Mouse (Mus musculus): ENCODE measurements around the gene Klhl2. TPM values are rescaled to one million over a fixed set of nuclear protein-coding genes. Genes with fewer than 3 reads are reported as not detected.

Klhl2 gene
- total and polyA plus RNA-seq, 3 experiments, result 9.3 to 11.5 (median 10.8) TPM

DNA sequence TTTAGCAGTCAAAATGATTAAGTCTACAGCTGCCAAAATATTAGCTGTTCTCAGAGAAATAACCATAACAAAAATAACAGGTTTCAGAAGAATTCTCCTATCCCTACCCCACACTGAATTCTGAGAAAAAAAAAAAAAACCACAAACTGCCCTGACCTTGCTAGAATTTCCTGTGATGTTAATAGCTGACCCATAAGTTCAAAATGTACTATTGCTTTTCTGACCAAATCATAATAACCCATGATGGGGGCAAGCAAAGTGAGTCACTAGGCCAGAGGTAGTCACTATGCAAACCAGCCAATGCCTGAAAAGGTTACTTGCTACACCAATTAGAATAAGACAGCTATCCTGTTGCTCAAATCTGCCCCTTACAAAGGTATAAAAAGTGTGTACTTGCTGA is 142.3 kb downstream of the Klhl2 start:
- no peaks in the 10 kb centered on the region for H3K9me3 ChIP-seq (replicated peaks; ENCODE audit: low read length)
- H3K9ac ChIP-seq (ENCODE audit: insufficient read depth, low read depth), result no peak overlapping the region
- no peak overlapping the region for H3K27ac ChIP-seq (ENCODE audit: insufficient read depth, low read depth)
- TF ChIP-seq IRF4 (IDR thresholded peaks at IDR 0.05; ENCODE audit: low read depth, low read length) (no peak), MEF2A (IDR thresholded peaks at IDR 0.05; ENCODE audit: borderline replicate concordance, low read depth, low read length) (no peak)
- H3K79me2 ChIP-seq (replicated peaks; ENCODE audit: control insufficient read depth, extremely low read depth, insufficient read depth, poor library complexity, severe bottlenecking), result no peaks in the 10 kb centered on the region
- no peaks in the 10 kb centered on the region for H3K36me3 ChIP-seq (replicated peaks in 1 of 2; ENCODE audit: control insufficient read depth in 1 of 2, insufficient read depth in 1 of 2, low read length in 1 of 2)
- no peaks in the 10 kb centered on the region for H3K4me1 ChIP-seq (ENCODE audit: control insufficient read depth in 1 of 2, insufficient read depth in 2 of 2)
- DNase-seq (ENCODE audit: extremely low read depth), result no peak
- in situ Hi-C loops (cut with MboI; ENCODE audit: low pct_ligation_motif_present, low pct_unique_long_range_greater_than_20kb, low sequenced_read_pairs), result no loop called here
- H3K4me2 ChIP-seq (ENCODE audit: insufficient read depth, low read depth, poor library complexity, severe bottlenecking), result no peak overlapping the region
- dilution Hi-C loops (cut with MboI; ENCODE audit: extremely low pct_ligation_motif_present, extremely low pct_unique_long_range_greater_than_20kb, low sequenced_read_pairs), result no loop called here
- H3K4me3 ChIP-seq (replicated peaks in 1 of 3; ENCODE audit: low read depth in 2 of 3, low read length in 2 of 3, poor library complexity in 1 of 3), result no peak overlapping the region
- H3K27me3 ChIP-seq (replicated peaks), result no peaks in the 10 kb centered on the region

GRCm38 (mm10) chr8:64703191-64703590 is 146.6 kb downstream of the Klhl2 start:
- Histone ChIP-seq H3K27me3 (replicated peaks) (no peaks in the 10 kb centered on the region), H3K9me3 (replicated peaks; ENCODE audit: low read length) (no peaks in the 10 kb centered on the region), H3K79me2 (replicated peaks; ENCODE audit: control insufficient read depth, extremely low read depth, insufficient read depth, poor library complexity, severe bottlenecking) (no peaks in the 10 kb centered on the region), H3K27ac (ENCODE audit: insufficient read depth, low read depth) (no peak overlapping the region), H3K4me2 (ENCODE audit: insufficient read depth, low read depth, poor library complexity, severe bottlenecking) (no peak overlapping the region), H3K4me3 (replicated peaks in 1 of 3; ENCODE audit: low read depth in 2 of 3, low read length in 2 of 3, poor library complexity in 1 of 3) (no peak overlapping the region), H3K4me1 (ENCODE audit: control insufficient read depth in 1 of 2, insufficient read depth in 2 of 2) (no peaks in the 10 kb centered on the region), H3K9ac (ENCODE audit: insufficient read depth, low read depth) (no peak overlapping the region), H3K36me3 (replicated peaks in 1 of 2; ENCODE audit: control insufficient read depth in 1 of 2, insufficient read depth in 1 of 2, low read length in 1 of 2) (no peaks in the 10 kb centered on the region)
- dilution Hi-C loops (cut with MboI; ENCODE audit: extremely low pct_ligation_motif_present, extremely low pct_unique_long_range_greater_than_20kb, low sequenced_read_pairs), result no loop called here
- in situ Hi-C loops (cut with MboI; ENCODE audit: low pct_ligation_motif_present, low pct_unique_long_range_greater_than_20kb, low sequenced_read_pairs), result no loop called here
- no peak for TF ChIP-seq GABPA (IDR thresholded peaks at IDR 0.05; ENCODE audit: insufficient replicate concordance, low read depth, low read length)
- TF ChIP-seq KAT2A (IDR thresholded peaks at IDR 0.05; ENCODE audit: insufficient replicate concordance, low read length), result no peak
- no peak for TF ChIP-seq ELF1 (IDR thresholded peaks at IDR 0.05; ENCODE audit: low read depth, low read length)
- no peak for TF ChIP-seq RCOR1 (conservative IDR thresholded peaks at IDR 0.05; ENCODE audit: low read depth, low read length)
- no peak for TF ChIP-seq ETS1 (conservative IDR thresholded peaks at IDR 0.05; ENCODE audit: low read depth, low read length)
- TF ChIP-seq UBTF (IDR thresholded peaks at IDR 0.05; ENCODE audit: low read depth, low read length), result no peak
- no peak for TF ChIP-seq CHD2 (IDR thresholded peaks at IDR 0.05; ENCODE audit: low read length)
- no peak for TF ChIP-seq ZC3H11A (IDR thresholded peaks at IDR 0.05; ENCODE audit: low read depth, low read length)
- TF ChIP-seq RAD21 (IDR thresholded peaks at IDR 0.05; ENCODE audit: low read depth, low read length), result no peak
- no peak for TF ChIP-seq USF1 (IDR thresholded peaks at IDR 0.05; ENCODE audit: low read depth, low read length)
- TF ChIP-seq JUND (conservative IDR thresholded peaks at IDR 0.05; ENCODE audit: low read depth, low read length), result no peak
- no peak for TF ChIP-seq ZMIZ1 (IDR thresholded peaks at IDR 0.05; ENCODE audit: low read depth, low read length)
- no peak for TF ChIP-seq HCFC1 (IDR thresholded peaks at IDR 0.05; ENCODE audit: low read depth, low read length)
- no peak for TF ChIP-seq IRF4 (IDR thresholded peaks at IDR 0.05; ENCODE audit: low read depth, low read length)
- no peak for TF ChIP-seq MAX (IDR thresholded peaks at IDR 0.05; ENCODE audit: low read length)
- TF ChIP-seq SMC3 (IDR thresholded peaks at IDR 0.05; ENCODE audit: low read depth, low read length), result no peak
- no peak for TF ChIP-seq CHD1 (IDR thresholded peaks at IDR 0.05; ENCODE audit: low read depth, low read length)
- TF ChIP-seq POLR2A (IDR thresholded peaks at IDR 0.05; ENCODE audit: low read depth, low read length), result no peak
- no peak for DNase-seq (ENCODE audit: extremely low read depth)

Measured in CH12.LX (cell line).